Mouse (Mus musculus): ENCODE results near the gene Abraxas1.

Gene Abraxas1

GRCm38 (mm10) chr5:100821375-100821774 is 610 bp upstream of the Abraxas1 start:
- DNase-seq, result no peak

- peak; percentile 16 for DNase-seq
Observed at GRCm38 (mm10) chr5:100819568-100820480, 941 bp downstream of the Abraxas1 start.

GRCm38 (mm10) chr5:100818341-100818740 is 2.4 kb downstream of the Abraxas1 start:
- no peak for DNase-seq

GRCm38 (mm10) chr5:100798165-100798860 is 22.5 kb downstream of the Abraxas1 start, which contains the start of the genes Helq and Mrps18c:
Gene Helq (minus strand): TSS chr5:100798598.
Gene Mrps18c (plus strand): TSS chr5:100798627.
- peak; percentile 94 for DNase-seq

GRCm38 (mm10) chr5:100794084-100794483 is 26.7 kb downstream of the Abraxas1 start:
- no peak for DNase-seq

GRCm38 (mm10) chr5:100792261-100792660 is 28.5 kb downstream of the Abraxas1 start:
- DNase-seq, result peak; percentile 49

- DNase-seq, result no peak
Observed at GRCm38 (mm10) chr5:100787527-100787926, 33.2 kb downstream of the Abraxas1 start.

- no peak for DNase-seq
Observed at GRCm38 (mm10) chr5:100779002-100779401, 41.8 kb downstream of the Abraxas1 start.

- DNase-seq, result no peak
Observed at GRCm38 (mm10) chr5:100776900-100777299, 43.9 kb downstream of the Abraxas1 start.

- DNase-seq, result no peak
Observed at GRCm38 (mm10) chr5:100775778-100776404, 44.9 kb downstream of the Abraxas1 start.

GRCm38 (mm10) chr5:100771575-100771974 is 49.2 kb downstream of the Abraxas1 start:
- DNase-seq, result no peak

- DNase-seq, result no peak
Observed at GRCm38 (mm10) chr5:100766026-100766425, 54.7 kb downstream of the Abraxas1 start.

- DNase-seq, result no peak
Observed at GRCm38 (mm10) chr5:100761736-100762135, 59.0 kb downstream of the Abraxas1 start.

GRCm38 (mm10) chr5:100760049-100760663 is 60.6 kb downstream of the Abraxas1 start:
- no peak for DNase-seq

GRCm38 (mm10) chr5:100758121-100758520 is 62.6 kb downstream of the Abraxas1 start:
- no peak for DNase-seq

Measured in kidney, postnatal 10 days (tissue).